Mouse (Mus musculus): ENCODE measurements around the gene Ifi204. TPM values are rescaled to one million over a fixed set of nuclear protein-coding genes. Genes with fewer than 3 reads are reported as not detected.

Ifi204 gene
- total RNA-seq (2023) = 1 to 10 TPM; 8.2 to 8.3 TPM

DNA sequence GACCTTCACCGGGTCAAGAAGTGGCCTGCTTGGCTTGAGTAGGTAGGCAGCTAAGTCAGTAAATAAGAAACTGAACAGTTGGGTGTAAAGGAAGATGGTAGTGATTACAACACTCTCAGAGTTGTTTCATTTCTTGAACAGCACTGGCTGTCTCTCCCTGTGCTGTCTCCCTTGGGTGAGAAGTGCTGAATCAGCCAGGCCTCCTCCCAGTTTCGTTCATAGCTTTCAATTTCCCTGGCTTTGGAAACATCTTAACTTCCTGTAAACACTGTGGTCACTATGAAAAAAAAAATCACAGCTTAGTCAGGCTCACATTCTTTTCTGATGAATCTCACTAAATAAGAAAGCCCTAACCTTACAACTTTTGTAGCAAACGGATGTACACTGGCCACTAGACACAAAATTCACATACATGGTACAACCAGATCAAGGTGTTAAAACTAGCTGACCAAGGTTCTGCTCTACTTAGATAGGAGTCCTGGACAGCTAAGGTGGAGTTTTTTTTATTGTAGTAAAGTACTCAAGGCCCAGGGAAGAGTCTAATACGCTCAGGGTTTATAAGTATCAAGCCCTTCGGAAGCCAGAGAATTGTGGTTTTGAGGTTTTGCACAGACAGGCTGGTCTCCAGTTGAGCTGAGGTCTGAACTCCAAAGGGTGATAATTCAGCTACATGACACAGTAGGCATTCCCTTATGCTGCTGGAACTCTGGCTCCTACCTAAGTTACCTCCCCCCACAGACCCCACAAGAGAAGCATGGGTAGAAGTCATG, at the start of gene Ifi204:
Gene Ifi204 (minus strand): TSS at position 96 of the 770 bp plus-strand sequence.

DNA sequence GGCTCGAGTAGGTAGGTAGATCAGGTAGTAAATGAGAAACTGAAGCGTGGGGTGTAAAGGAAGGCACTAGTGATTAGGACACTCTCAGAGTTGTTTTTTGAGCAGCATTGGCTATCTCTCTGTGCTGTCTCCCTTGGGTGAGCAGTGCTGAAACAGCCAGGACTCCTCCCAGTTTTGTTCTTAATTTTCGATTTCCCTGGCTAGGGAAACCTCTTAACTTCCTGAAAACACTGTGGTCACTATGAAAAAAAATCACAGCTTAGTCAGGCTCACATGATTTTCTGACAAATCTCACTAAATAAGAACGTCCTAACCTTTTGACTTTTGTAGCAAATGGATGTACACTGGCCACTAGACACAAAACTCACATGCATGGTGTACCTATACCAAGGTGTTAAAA, 25.1 kb downstream of the Ifi204 start, which contains the start of gene Ifi207:
Gene Ifi207 (minus strand): TSS at position 92 of the 400 bp plus-strand sequence.

Other genes starting within 250 kb of the Ifi204 start
- gene Ifi214, start 231.0 kb downstream of the Ifi204 start, total RNA-seq (2023) = 10 to 100 TPM; 44.9 to 54.5 TPM
- gene Ifi213, start 167.7 kb downstream of the Ifi204 start, total RNA-seq (2023) = 100 to 1,000 TPM; 182 to 213 TPM
- 100 to 1,000 TPM; 112 to 145 TPM for gene Ifi209, start 136.0 kb downstream of the Ifi204 start, total RNA-seq (2023)
- 100 to 1,000 TPM; 112 to 129 TPM for gene Ifi208, start 93.3 kb downstream of the Ifi204 start, total RNA-seq (2023)
- 1 to 10 TPM; 1.2 TPM for gene Ifi207, start 25.2 kb downstream of the Ifi204 start, total RNA-seq (2023)
- under 1 TPM in 1 of 2 experiments, not detected in 1; 0.47 TPM for gene Ifi211, start 146.1 kb upstream of the Ifi204 start, total RNA-seq (2023)
- gene Mndal, start 175.5 kb upstream of the Ifi204 start, total RNA-seq (2023) = 100 to 1,000 TPM; 244 to 315 TPM
- gene Ifi203, start 175.7 kb upstream of the Ifi204 start, total RNA-seq (2023) = 100 to 1,000 TPM; 185 to 212 TPM
- gene Ifi202b, start 215.8 kb upstream of the Ifi204 start, total RNA-seq (2023) = not detected

Data from T-cell, adult 66 days (primary cell).